Mouse (Mus musculus): ENCODE measurements around the gene Gm20388.
"Not testable (repeated sequence)": the region's sequence is repeated elsewhere in the genome, so short reads cannot be mapped to it uniquely, and the experiment has no call there.

Gene Gm20388

DNA sequence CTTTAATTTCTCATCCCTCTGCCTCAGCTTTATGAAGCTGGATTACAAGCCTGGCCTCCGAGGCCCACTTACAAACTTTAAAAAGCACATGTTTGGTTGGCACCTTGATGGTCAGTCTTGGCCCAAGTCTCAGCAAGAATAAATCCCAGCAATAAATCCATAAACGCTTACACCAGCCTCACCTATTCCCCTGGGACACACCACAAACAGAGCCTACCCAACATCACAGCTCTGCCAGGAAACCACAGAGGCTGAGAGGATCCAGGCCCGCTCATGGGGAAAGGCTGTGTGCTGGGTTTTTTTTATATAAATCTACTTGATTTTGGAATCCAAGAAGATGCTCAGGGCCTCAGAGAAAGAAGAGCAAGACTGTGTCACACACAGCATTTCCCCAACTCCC lies 1665.0 kb downstream of the Gm20388 start:
- no peak for DNase-seq (ENCODE audit: low spot score)

DNA sequence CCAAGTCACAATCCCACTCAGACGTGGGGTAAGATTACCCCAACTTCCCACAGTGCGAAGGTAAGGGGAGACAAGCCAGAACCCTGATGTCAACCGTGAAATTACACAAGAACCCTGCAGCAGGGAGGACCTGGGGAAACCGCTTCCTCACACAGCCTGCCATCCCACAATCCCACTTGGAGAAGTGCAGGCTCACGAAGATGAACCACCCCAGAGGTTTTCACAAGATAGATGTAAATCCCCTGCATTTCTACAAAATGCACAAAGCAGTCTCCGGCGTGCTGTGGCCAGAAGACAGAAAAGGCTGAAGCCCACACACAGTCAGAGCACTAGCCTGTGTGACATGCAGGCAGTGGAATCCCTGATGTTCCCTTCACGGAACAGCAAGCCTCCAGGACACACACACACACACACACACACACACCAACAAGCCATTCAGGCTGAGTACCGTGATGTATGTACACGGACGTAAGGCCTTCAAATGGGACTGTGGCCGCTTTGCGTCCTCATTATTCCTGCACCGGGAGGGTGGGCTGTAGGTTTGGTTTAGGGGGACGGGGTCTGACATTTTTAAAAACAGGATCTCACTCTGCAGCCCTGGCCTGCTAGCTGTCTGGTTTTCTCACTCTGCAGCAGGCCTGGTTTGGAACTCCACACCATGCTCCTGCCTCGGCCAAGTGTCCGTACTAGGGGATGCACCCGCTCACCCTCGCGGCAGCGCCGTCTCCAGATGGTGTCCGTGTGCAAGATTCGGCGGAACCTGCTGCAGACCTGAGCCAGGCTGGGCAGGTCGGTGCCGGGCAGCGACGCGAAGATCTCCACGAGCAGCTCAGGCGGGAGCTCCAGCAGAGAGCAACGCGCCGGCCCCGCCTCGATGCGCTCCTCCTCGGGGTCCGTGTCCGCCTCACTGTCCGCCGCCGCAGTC lies 1667.4 kb downstream of the Gm20388 start:
- DNase-seq (ENCODE audit: low spot score): peak; percentile 47

DNA sequence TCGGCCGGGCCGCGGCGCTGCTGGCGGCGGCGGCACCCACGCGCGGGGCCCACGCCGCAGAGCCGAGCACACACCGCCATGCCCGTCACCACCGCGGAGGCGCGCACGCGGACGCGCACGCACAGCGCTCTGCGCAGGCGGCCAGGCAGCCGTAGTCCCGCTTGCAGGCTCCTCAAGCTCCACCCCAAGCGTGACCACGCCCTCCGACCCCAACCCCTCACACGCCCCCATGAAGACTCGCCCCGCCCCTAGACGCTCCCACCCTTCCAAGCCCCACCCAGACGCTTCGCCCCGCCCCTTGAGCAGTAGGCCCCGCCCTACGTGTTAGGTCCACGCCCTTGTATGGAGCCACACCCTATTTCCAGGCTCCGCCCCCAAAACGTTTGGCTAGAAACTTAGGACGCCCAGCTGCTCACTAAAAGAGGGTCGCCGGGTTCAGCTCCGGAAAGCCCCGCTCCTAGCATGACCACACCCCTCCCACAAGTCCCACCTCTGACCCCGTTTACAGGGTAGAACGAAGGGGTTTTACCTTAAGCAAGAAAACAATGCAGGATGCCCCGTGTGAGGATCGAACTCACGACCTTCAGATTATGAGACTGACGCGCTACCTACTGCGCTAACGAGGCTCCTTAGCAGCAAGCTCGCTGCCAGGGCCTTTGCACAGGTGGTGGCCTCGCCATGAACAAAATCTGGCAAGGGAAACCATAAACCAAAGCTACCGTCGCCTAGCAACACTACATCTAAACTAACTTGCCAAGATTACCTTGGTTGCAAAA lies 1668.2 kb downstream of the Gm20388 start, which contains the start of gene Fbxo31:
TSS of gene Fbxo31 (minus strand) at position 131 of the 776 bp plus-strand sequence.
- peak; percentile 97 for DNase-seq (ENCODE audit: low spot score)

DNA sequence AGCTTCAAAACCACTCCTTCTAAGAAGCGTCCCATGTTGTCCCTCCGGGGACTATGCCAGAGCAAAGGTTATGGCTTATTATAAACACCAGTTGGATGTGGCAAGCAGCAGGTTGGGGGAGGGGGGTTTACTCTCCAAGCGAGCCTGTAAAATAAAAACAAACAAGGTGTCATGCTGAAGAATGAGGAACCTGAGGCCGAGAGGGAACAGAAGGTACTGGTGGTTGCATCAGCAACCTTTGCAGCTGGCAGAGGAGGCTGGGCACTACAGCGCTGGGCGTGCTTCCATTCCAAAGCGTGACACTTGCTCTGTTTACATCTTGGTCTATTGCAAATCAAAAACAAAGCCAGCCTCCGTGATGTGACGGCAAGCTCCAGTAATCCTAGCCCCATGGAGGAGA lies 1669.8 kb downstream of the Gm20388 start:
- DNase-seq (ENCODE audit: low spot score): no peak

DNA sequence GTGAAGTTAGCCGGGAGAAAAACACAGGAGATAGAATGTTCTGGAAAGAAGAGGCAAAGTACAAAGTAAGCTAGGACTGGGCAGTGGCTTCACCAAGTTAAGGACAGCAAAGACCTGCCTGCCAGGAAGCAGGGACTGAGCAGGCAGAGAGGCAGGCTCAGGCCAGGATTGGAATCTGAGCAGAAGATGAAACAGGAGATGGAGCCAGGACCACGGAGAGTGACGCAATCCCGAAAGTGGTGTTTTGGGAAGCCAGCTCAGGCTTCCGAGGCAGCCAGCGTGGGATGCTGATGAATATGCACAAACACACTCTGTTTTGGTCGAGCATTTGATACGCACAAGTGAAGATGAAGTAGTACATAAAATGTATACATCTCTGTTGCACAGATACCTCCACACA lies 1673.0 kb downstream of the Gm20388 start:
- DNase-seq (ENCODE audit: low spot score): no peak

DNA sequence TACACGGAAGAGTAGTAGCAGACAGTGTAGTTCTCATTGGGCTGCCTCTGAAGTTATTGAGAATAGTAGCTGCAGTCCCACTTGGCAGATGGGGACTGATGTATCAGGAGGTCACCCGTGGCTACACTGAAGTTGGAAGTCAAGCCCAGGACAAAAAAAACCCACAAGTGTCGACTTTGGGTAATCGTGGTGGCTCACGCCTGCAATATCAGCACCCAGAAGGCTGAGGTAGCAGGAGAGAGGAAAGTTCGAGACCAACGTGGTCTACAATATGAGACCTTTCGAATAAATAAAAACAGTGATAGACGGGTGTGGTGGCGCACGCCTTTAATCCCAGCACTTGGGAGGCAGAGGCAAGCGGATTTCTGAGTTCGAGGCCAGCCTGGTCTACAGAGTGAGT lies 1674.1 kb downstream of the Gm20388 start:
- no peak for DNase-seq (ENCODE audit: low spot score)

DNA sequence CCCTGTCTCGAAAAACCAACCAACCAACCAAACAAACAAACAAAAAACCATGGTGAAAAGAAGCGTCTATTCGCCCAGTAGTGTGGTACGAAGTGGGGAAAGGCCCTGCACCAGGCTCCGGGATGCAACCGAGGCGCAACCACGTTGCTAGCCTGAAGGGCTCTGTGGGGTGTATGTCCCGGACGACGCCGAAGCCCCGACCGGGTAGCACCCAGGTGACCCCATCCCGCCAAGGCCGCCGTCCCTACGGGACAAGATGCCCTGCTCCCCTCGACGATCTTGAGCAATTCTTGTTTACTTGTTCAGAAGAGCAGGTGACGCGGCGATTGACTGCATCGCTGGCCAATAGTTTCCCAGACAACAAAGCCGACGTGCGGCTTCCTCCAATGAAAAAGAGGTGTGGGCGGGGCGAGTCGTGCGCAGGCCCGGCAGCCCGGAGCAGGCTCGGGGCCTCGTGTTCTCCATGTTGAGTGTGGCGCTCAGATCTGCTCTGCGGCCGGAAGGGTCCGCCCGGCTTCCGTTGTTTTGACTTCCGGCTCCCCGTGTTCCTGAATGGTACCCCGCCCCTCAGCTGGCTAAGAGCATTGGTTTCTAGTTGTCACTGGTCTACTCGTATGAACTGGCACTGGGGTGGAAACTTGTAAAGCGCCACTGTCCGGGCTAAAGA lies 1674.7 kb downstream of the Gm20388 start:
- DNase-seq (ENCODE audit: low spot score): peak; percentile 100

DNA sequence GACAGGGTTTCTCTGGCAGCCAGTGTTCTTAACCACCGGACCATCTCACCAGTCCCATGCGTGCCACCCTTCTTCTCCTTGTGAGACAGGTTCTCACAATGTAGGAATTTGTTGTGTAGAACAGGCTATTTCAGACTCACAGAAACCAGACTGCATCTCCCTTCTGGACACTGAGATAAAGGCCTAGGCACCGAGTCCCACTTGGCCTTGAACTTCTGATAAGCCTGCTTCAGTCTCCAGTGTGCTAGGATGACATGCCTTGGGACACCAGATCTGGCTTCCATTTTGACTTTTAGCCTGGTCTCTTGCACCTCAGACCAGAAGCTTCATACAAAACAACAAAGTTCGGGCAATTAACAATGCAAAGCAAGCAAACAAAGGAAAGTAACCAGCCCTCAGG lies 1678.1 kb downstream of the Gm20388 start:
- no peak for DNase-seq (ENCODE audit: low spot score)

DNA sequence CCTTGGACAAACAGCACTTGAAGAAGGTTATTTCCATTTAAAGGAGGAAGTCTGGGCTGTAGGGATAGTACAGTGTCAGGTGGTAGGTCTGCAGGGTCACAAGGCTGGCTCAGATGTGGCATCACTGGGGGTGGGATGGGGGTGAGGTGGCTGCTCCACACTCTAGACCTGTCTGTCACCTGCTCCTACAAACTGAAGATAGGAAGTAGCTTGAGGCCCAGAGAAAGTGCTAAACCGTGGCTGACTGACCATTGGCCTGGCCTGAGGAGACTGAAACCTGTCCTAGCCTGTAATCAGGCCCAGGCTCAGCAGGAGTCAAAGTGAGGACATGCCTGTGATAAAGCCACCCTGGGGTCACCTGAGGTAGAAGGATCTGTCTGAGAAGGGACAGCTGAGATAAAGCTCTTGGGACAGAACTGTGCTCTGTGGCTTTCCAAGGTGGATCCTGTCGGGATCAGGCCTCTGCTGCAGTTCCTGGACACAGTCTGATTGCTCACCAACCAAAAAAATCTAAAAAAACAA lies 1678.6 kb downstream of the Gm20388 start:
- no peak for DNase-seq (ENCODE audit: low spot score)

DNA sequence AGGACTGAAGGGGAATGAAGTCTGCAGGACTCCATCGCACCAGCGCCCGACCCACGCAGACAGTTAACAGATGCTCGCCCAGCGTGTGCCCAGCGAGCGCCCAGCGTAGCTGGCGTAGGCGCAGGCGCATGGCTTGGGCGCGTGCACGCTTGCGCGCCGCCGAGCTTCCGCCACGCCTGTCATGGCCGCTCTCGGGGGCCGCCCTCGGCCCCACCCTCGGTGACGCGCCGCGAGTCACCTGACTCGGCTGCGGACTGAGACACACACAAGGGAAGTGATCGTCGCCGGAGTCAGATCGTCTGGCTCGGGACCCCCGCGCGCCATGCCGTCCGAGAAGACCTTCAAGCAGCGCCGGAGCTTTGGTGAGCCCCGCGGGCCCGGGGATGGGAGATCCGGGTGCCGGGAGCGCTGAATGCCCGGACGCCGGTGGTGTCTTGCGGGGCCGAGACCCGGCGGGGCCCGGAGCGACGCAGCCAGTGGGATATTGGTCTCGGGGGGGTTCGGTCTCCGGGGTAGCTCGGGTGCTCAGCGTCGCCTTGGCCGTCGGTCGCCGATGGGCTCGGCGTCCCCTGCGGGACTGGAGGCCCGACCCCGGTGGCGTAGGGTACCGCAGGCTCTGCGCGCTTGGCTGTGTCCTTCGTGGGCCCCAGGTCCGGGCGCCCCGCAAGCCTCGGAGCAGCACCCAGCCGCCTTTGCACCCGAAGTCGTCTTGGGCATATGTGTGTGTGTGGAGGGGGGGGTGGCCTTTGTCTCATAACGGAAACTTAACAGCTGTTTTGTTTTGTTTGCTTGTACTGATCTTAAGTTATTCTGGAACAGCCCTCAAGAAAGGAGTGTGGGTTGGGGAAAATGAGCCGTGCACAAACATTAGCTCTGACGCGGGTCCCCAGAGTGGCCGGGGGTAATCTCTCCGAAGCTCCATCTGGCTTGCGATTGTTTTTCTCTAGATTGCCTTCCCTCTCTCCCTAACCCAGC lies 1679.8 kb downstream of the Gm20388 start, which contains the start of gene Map1lc3b:
TSS of gene Map1lc3b (plus strand) at position 159 of the 975 bp plus-strand sequence.
- peak; percentile 97 for DNase-seq (ENCODE audit: low spot score)

DNA sequence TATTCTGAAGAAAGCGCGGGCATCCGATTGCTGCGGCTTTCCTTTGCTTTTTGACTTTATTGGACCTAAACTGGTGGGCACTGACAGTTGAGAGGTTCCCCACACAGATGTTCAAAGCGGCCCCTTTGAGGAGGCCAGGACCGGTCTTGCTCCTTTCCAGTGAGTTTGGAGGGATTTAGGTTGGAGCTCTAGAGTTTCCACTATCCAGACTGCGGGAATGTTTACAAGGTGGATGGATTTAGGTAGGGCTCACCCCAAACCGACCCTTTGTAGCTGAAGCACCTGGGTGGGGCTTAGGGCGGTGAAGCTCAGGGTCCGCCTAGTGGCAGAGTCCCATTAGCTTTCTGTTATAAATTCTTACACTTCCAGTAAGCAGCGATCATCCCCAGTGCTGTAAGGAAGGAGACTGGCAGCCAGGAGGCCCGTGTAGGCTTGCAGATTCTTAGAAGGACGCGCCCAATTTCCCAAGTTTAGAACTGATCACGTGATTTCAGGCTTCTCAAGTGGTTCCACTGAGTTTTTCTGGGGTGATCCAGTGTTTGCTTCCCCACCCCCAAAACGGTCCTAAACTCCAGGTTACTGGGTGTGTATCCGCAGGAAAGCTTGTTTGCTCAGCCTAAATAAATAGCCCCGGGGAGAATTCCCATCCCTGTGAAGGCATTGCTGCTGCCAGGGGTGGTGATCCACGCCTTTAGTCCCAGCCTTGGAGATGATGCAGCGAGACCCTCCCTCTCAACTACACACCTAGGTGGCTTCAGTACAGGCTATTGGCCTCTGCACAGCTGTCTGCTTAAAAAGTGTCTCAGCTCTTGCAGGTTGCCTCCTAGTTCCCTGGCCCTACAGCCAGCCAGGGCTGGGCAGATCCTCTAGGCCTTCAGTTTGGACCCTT lies 1680.8 kb downstream of the Gm20388 start:
- DNase-seq (ENCODE audit: low spot score): peak; percentile 68

DNA sequence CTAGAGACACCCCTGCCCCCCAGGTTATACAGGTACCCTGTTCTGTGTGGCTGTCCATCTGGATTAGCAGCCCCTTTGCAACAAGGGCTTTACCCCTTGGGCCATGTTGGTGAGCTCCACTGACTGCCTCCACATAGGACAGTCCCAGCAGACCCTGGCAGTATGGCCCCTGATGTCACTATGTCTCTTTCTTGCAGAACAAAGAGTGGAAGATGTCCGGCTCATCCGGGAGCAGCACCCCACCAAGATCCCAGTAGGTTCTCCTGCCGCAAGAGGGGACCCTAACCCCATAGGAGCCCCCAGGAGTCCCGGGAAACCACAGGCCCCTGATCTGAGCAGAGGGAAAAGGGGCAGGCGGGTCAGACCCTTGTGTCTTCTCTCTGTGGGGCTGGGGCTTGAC lies 1682.7 kb downstream of the Gm20388 start:
- DNase-seq (ENCODE audit: low spot score): no peak

DNA sequence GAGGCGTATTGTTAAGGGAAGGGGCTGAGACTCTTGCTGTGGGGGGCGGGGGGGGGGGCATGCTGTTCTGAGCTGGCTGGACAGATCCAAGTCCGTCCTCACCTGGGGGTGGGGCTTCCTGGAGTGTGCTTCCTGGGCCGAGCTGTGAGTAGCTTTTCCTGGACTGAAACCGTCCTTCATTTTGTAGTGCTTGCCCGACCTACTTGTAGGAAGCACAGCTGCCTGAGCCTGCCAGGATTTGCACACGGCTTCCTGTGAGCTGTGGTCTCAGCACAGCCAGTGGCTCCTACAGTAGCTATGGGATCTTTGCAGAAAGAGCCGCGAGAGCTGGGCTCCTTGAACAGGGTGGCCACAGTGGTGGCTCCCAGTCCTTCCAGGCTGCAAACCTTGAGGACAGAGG lies 1683.3 kb downstream of the Gm20388 start:
- DNase-seq (ENCODE audit: low spot score): no peak

DNA sequence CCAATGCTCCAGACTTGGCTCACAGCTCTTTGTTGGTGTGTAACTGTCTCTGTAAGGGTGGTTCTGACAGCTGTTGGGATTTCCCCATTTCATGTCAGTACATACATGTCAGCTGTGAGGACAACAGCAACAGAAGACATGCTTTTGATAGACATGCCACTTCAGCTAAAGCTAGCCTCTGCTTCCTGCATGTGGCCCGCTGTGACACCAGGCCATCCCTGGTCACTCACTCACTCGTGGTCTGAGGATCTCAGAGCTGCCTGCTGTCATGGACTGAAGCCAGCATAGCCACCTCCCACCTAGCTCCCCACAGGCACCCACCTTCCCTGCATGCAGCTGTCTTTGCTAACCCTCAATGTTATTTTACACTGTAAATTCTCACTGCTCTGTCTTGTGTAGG lies 1686.9 kb downstream of the Gm20388 start:
- DNase-seq (ENCODE audit: low spot score): not testable (repeated sequence)

DNA sequence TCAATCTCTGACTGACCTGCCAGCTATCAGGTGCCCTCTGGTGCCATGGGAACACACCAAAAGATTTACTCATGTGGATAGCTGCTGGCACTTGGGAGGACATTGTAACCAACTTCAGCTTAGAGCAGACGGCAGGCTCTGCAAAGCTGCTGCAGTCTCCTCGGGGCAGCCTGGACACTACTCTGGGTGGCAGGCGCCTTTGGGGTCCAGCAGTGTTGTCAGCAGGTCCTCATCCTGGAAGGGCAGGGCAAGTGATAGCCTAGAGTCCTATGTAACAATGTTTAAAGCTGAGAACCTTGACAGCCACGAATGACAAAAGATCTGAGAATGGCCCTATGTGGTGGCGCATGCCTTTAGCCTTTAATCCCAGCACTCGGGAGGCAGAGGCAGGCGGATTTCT lies 1687.5 kb downstream of the Gm20388 start:
- DNase-seq (ENCODE audit: low spot score): no peak

DNA sequence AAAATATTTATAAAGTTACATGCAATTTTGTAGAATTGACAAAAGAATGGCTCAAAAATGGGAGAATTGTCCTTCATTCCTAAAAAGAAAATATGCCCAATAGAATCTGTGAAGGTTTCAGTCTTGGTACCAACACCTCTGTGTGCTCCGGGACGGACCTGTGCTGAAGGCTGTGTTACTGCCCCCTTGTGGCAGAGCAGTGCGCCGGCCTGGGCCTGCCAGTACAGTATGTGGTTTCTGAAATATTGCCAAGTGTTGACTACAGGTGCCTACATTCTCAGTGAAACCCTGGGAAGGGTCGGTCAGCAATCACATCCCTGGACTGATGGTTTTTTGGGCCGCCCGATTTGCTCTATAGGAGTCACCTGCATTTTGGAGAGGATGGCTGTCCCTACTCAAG lies 1688.3 kb downstream of the Gm20388 start:
- peak; percentile 85 for DNase-seq (ENCODE audit: low spot score)

DNA sequence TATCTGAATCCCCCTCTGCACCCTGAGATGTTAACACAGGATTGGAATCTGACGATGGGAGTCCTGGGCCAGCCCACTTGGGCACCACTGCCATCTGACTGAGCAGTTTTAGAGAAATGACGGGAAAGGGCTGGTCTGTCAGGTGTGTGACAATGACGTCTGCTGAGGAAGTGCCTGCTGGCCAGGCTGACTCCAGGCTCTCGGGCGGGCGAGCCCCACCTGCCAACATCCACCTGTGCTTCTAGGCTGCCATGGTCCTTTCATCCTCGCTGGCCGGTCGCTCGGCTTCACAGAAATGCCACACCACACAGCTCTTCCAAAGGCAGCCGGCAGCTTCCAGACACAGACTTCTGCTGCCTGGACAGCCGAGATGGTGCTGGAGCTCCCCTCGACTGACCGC lies 1689.2 kb downstream of the Gm20388 start:
- DNase-seq (ENCODE audit: low spot score): no peak

DNA sequence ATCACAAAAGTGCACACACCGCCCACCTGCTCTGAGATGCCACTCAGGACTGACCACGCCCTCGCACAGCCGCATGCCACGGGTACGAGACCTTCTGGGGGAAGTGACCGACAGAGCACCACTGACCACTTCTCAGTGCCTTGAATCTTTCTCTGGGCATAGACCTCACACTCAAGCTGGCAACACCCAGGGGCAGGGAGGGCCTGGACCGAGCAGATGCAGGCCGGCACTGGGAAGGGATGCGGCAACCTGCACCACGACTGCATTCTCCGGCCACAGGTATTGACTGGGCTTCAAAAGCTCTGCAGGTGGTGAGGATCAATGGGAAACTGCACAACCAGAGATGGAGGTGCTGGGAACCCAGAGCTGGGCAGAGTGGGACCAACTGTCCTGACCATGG lies 1691.8 kb downstream of the Gm20388 start:
- DNase-seq (ENCODE audit: low spot score): no peak

DNA sequence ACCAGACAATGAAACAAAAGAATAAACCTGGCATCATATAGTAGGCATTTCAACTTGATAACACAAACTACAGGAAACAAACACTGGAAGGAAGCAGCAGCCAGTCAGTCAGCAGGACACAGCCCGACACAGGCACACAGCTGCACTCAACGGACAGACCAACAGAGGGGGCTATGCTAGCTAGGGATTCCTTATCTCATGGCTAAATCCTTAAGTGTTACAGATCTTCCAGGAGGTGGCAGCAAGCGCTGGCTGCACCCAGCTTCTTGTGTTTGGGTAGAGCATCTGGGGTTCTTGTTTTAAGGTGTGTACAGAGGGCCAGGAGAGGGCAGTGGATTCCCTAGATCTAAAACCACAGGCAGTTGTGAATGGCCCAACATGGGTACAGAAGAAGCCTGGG lies 1692.2 kb downstream of the Gm20388 start:
- DNase-seq (ENCODE audit: low spot score): peak; percentile 82

DNA sequence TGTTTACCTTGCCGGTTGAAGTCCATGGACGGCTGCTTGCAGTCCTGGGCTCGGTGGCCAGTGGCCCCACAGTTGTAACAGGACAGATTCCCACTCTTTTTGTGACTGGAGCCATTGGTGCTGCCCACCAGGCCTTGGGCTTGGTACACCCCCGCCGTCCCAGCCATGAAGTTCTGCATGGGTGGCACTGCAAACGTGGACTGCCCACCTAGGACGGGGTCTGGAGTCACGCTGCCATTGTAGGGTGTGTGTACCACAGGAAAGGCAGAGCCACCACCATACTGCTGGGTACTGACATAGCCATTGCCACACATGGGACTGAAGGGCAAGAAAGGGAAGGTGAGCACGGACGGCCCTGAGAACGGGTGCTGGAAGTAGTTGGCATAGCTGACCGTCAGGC lies 1693.2 kb downstream of the Gm20388 start:
- DNase-seq (ENCODE audit: low spot score): no peak

Data from retina, embryonic 14.5 days (tissue).